Mouse (Mus musculus) embryo, embryonic 11.5 days (tissue): ENCODE data around the gene Gli2.

Source experiments
- DNase-seq: peaks from one replicate; pipeline ENCODE4 v3.0.0-alpha.2; 2012; ENCODE audit warnings: low read depth, low spot score

The Gli2 gene

GRCm38 (mm10) chr1:118799322-118800116, 253.9 kb downstream of the Gli2 start:
- no peak for DNase-seq

DNA sequence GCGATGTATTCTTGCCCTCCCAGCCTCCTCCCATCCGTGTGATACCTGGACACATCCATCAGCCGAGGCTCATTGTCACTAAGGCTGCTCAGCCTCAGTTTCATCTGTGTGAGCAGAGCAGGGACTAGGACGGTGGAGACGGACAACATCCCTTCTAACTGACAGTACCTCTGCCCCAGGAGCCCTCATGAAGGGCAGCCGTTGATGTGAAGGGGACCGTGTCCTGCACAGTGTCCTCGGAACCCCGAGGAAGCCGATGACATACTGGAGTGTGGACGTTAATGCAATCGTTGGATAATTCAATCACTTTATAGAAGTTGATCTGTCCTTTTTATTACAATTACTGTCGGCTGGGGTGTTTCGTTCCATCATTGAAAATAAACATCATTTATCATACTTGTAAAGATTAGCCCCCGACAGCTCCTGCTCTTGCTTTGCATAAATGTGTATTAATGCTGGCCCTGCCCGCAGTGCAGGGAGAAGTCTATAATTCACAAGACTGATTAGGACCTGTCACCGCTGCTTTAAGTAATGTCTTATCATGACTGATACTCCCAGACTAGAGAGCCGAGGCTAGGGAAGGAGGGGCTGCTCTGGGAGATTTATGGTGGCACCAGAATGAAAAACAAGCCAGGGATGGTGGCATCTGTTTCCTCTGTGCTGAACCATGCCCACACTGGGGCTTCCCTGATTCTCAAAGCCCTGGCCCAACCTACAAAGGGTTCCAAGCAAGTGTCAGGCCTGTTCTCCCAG, 257.8 kb downstream of the Gli2 start:
- no peak for DNase-seq

DNA sequence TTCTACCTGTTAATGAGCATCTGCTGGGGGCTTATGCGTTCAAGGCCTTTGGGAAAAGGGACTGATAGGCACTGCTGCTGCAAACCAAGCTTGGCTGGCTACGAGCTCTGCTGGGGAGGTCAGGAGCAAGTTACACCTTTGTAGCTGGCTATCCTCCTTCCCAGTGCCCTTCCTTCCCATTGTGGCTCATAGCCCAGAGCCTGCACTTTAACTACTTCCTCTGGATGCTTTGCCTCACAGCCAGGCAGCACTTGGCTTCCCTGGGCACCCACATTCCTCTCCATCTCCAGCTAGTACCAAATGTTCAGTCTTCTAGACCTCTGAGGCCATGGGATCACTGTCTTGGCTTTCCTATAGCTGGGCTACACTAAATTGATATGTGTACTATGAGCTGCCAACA, 263.5 kb downstream of the Gli2 start:
- no peak for DNase-seq

- DNase-seq, result no peak
These were observed 264.0 kb downstream of the Gli2 start for GRCm38 (mm10) chr1:118789468-118789867.

GRCm38 (mm10) chr1:118788813-118789212, 264.6 kb downstream of the Gli2 start:
- DNase-seq, result no peak

DNA sequence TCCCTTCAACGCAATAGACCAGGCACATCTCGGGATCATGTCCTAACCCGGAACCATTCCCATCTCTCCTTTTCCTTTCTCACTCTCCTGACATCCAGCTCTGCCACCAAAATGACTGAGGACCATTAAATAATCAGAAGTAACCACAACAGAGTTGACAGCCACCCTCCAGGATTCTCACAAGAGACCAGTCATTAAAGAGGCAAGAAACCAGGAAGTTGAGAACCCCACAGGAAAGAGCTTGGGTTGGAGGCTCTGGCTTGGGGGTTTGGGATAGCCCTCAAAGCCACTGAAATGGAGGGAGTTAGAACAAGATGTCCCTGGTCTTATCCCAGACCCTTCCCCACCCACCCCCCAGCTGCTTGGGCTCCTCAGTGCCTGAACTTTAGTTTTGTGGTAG, 265.9 kb downstream of the Gli2 start:
- DNase-seq, result no peak
